Mouse (Mus musculus): ENCODE results near the gene Sds.

- TF ChIP-seq CTCF (IDR thresholded peaks at IDR 0.05; ENCODE audit: insufficient read depth, low read length), result no peak
- no peak for TF ChIP-seq POLR2A (IDR thresholded peaks at IDR 0.05; ENCODE audit: borderline replicate concordance, extremely low read depth, low read depth, low read length)
Measured at GRCm38 (mm10) chr5:120439887-120440670, 36.2 kb upstream of the Sds start.

All from lung, adult 2 months (tissue).